Mouse (Mus musculus) ZHBTc4 (cell line): ENCODE measurements around the gene Mrpl51.

Experiments used
- DNase-seq: peaks from one replicate; pipeline ENCODE4 v3.0.0-alpha.2; 2011; ENCODE audit warnings: low read depth, low spot score

Mrpl51 gene

GRCm38 (mm10) chr6:125192016-125192714 lies 564 bp downstream of the Mrpl51 start:
- peak; percentile 98 for DNase-seq

- DNase-seq = no peak
Observed at GRCm38 (mm10) chr6:125192841-125193240, 1.2 kb downstream of the Mrpl51 start.

GRCm38 (mm10) chr6:125193390-125193789 lies 1.8 kb downstream of the Mrpl51 start:
- DNase-seq = no peak

DNA sequence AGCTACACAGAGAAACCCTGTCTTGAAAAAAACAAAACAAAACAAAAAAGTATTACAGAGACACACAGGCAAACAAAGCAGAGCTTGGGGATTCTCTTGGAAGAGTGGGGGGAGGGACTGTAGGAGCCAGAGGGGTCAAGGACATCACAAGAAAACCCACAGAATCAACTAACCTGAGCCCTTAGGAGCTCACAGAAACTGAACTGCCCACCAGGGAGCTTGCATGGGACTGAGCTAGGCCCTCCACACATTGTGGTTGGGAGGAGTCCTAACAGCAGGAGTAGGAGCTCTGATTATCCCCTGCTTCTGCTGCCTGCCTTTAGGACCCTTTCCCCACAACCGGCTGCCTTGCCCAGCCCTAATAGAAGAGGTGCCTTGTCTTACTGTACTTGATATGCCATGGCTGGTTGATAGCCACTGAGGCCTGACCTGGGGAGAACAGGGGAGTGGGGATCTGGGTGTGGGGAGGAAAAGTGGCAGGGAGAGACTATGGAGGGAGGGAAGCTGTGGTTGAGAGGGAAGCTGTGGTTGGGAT lies 4.0 kb downstream of the Mrpl51 start:
- DNase-seq = peak; percentile 49

GRCm38 (mm10) chr6:125196301-125196700 lies 4.7 kb downstream of the Mrpl51 start:
- DNase-seq = peak; percentile 77

- no peak for DNase-seq
Observed at GRCm38 (mm10) chr6:125197166-125197565, 5.6 kb downstream of the Mrpl51 start.

DNA sequence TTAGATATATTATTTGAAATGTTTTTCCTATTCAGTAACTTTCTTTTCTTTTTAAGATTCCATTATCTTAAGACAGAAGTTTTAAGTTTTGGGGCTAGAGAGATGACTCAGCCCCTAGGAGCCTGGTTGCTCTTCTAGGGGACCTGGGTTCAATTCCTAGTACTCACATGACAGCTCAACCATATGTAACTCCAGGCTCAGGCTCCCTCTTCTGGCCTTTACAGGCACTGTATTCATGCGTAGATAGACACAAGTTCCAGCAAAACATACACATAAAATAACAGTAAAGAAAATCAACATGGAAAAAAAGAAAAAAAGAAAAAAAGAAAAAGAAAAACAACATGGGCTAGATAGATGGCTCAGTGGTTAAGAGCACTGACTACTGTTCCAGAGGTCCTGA lies 18.8 kb downstream of the Mrpl51 start:
- peak; percentile 42 for DNase-seq

DNA sequence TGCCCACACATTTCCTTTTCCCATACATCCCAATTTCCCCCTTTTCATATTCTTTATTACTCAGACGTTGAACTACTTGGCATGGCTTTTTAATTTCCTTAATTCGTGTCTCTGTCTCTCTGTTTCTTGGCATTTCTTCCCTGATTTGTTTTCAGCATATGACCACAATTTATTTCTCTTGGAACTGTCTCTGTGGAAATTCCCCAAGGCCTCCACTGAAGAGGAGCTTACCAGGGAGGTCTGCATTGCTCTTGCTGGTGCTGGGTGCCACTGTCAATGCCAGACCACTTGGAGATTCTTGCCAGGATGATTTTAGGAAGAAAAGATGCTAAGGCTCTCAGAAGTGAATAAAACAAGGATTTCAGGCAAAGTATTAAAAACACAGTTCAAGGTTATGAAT lies 21.0 kb downstream of the Mrpl51 start:
- no peak for DNase-seq

DNA sequence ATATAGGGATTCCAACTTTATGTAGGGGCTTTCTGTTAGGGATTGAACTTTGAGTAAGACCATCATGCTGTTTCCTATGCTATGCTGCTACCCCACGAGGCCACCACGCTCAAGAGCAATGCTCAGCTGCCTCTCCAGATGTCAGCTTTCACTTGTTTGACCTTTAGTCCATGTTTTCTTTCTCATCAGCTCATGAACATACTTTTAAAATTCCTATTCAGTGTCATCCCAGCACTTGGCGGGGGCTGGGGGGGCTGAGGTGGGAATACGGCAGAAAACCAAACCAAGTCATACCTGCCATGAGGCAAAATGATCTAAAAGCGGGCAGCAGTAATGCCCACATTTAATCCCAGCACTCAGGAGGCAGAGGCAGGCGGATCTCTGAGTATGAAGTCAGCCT lies 21.5 kb downstream of the Mrpl51 start:
- DNase-seq = no peak

DNA sequence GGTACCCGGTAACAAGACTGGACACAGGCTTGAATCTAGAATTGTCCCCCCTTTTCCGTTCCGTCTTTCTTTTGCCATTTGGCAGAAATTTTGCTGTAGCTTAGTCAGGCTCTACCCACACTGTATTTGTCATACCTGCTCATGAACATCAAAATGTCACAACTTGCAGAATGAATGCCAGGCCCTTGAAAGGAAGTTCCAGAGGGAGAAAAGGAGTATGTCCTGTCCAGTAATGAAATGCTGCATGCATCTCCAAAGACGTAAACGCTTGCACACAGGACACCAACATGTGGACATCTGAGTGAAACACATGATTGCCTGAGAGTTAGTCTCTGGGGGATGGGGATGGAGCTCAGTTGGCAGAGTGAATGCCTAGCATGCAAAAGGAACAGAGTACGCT lies 22.1 kb downstream of the Mrpl51 start:
- DNase-seq = no peak

GRCm38 (mm10) chr6:125215148-125215954 lies 23.8 kb downstream of the Mrpl51 start, which contains the start of gene Vamp1:
Gene Vamp1 (plus strand): TSS chr6:125215551.
- peak; percentile 98 for DNase-seq

DNA sequence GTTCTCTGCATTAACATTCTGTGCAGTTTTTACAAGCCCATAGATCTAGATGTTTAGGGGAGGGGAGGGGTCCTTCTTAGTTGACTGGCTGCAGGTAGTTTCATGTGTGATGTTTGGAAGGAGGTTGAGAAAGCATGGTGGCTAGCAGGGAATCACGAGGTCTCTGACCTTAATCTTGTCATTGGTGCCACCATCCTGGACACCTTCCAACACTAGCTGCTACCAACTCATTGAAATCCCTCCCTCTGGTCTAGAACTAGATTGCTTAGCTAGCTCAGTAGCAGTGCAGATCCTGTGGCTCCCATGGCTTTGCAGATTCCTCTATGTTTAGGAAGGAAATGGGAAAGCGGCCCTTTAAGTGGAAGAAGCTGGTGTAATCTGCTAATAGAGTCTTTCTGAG lies 25.3 kb downstream of the Mrpl51 start:
- DNase-seq = no peak

DNA sequence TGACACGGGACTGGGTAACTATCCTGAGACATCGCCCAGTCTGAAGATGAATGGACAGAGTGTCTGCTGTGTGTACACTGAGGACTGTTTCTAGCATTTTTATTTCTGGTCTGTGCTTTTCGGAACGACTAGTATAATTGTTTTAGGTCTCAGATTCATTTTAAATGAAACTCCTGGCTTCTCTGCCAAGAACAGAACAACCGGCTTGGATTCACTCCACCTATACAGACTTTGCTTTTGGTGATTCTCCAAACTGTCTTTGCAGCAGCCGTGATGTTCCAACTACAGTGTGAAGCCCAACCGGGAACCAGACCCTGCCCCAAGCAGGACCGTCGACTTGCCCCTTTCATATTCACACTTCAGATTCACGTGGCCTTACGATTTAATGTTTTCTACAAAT lies 26.3 kb downstream of the Mrpl51 start:
- DNase-seq = no peak

GRCm38 (mm10) chr6:125218963-125219362 lies 27.4 kb downstream of the Mrpl51 start:
- peak; percentile 81 for DNase-seq

GRCm38 (mm10) chr6:125221115-125221745 lies 29.6 kb downstream of the Mrpl51 start:
- DNase-seq = no peak

DNA sequence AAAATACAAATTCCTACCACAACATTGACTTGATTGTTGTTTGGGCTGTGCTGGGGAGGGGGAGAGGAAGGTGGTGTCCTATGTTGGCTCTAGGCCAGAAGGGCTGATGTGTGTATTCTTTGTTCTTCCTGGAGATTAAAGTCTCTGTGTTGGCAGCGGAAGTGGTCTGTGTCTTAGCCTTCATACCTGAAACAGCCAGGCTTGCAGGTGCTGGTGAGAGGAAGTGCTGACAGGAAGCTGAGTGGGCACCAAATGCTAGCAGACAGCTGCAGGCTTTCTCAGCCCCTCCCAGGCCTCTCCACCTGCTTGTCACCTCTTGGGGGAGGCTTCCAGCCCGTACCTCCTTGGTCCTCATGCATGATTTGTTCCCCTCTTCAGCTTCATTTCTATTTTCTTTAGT lies 30.5 kb downstream of the Mrpl51 start:
- no peak for DNase-seq

DNA sequence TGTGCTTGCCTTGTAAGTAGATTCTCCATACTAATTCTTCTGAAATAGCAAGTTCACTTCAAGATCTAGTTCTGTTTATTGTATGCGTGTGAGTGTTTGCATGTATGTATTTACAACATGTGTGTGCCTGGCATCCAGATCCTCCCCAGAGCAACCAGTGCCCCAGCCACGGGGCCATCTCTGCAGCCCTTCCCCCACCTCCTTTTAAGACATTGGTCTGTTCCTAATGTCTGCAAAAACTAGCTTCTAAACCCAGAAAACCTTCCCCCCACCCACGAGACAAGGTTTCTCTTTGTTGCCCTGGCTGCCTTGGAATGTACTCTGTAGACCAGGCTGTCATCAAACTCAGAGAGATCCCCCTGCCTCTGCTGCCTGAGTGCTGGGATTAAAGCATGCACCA lies 31.0 kb downstream of the Mrpl51 start:
- no peak for DNase-seq

DNA sequence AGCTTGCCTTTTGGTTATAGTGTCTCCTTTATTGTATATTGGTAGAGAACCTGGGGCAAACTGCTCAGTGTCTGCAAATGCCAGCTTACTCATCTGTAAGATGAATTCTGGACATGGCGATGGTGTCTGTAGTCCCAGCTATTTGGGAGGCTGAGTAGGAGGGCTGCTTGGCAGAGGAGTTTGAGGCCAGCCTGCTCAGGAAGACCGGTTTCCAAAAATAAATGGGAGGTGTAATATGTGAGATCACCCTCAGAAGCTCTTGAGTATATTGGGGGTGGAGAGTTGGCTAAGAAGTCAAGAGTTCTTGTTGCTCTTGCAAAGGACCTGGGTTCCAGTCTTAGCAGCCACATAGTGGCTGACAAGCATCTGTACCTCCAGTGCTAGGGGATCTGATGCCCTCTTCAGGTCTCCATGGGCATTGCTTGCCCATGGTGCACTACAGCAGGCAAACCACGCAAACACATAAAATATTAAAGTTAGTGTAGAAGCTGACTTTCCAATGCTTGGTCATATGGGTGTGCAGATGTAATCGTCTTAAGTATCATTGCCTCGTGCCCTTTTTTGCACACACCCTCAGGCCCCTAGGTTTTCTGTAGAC lies 34.0 kb downstream of the Mrpl51 start:
- peak; percentile 40 for DNase-seq

DNA sequence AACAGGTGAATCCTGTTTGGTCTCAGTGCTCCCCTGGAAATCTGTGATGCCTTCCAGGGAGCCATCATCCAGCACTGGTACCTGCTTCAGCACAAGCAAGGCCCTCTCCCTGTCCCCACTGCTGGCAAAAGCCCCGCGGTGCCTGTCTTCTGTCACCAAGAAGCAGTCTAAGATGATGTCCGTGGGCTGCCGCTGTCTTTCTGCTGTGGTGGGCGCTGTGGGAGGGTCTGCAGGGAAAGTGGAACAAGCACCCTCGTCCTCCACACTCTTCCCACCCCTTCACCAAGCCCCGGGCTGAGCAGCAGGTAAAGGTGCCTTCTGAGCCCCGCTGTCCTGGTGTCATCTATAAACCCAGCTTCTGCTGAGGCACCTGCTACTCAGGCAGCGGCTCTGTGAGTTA lies 39.0 kb downstream of the Mrpl51 start:
- DNase-seq = no peak

DNA sequence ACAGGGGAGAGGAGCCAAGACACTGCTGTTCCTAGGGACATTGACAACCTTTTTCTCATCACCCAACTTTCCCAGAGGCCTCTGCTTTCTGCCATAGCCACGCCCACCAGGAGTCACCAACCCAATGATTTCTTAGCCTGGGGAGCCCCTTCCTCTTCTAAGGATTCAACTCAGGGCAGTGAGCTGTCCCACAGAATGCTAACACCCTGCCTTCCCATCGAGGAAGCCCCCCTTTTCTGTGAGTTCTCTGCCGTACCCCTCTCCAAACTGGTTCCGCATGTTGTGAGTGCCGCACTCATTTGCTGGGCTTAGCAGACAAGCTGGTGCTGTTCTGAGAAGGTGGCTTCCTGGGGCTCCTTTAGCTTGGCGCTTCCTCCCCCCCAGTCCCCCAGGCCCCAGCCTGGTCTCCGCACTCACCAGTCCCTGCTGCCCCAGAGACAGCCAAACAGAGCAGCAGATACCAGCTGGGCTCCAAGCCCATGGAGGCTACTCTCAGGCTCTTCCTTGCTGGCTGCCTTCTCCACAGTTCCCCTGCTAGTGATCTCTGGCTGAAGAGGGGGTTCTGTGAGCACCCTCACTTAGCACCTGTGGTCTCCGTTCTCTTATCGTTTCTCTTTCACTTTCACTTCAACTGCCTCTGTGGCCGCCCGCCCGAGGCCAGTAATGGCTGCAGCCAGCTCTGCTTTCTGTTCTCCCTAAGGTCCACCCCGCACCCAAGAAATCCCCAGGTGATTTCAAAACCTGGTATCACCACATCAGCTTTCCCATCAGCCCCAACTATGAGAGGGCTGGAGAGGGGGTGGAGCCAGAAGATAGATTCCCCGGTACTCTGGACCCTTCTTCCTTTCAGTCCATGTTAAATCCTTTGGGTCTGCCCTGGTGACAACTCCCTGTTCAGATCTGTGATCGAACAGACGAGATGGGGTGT lies 39.8 kb downstream of the Mrpl51 start, which contains the start of gene Tapbpl:
Tapbpl (minus strand) TSS at position 744 of the 928 bp plus-strand sequence.
- peak; percentile 58 for DNase-seq

- DNase-seq = no peak
Observed at GRCm38 (mm10) chr6:125232045-125232437, 40.4 kb downstream of the Mrpl51 start.
